In the genomic region with DNA sequence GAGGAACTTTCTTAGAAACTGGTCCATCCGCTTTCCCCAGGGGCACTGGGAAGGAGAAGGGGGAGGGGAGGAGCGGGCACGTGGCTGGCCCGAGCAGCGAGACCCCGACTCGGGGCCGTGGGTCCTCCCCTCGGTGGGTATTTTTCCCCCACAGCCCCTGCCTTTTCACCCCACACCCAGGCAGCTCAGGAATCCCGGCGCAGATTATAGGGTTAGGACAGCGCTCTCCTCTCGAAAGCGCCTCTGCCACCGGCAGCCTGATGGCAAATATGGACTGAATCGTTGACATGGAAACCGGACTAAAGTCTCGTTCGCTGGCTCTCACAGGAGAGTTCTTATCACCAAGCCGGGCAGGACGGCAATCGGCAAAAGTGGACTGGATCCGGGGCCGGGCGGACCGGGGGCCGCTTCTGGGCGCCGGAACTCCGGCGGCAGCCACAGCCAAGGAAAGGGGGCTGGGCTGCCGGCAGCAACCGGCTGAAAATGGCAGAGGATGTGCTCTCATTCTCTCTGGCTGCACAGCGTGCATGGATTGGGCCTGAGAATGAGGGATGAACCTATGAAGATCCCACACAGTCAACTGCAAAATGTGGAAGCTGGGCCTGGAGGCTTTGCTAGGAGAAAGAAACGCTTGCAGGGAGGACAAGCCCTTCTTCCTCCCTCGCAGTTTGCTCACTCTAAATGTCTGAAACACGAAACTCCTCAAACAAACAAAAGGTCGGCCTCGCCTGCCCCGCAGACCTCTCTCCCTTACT, we compare ENCODE assay signal across 8 mouse cellular contexts. TPM values are rescaled to one million over a fixed set of nuclear protein-coding genes. Genes with fewer than 3 reads are reported as not detected.
DNase-seq lines count a peak whose midpoint lies in the region; ATAC-seq and TF ChIP-seq lines count a peak whose summit lies in the region.

Arid1a (minus strand) TSS at position 256 of the 755 bp plus-strand sequence.

- no peaks in the 10 kb centered on the region for H3K9me3 ChIP-seq in MEL (replicated peaks; ENCODE audit: insufficient read depth, low read length)
- no peaks in the 10 kb centered on the region for H3K9me3 ChIP-seq in forebrain, postnatal 0 days (ENCODE audit: low read length)
- no peaks in the 10 kb centered on the region for H3K9me3 ChIP-seq in lung, embryonic 15.5 days

- peak within 1 kb of the TSS; percentile 99 for H3K27ac ChIP-seq in MEL (ENCODE audit: control insufficient read depth, low read depth, low read length)
- peak within 1 kb of the TSS; percentile 94 for H3K27ac ChIP-seq in cerebellum, adult 2 months (ENCODE audit: insufficient read depth, low read length)
- peak within 1 kb of the TSS; percentile 98 for H3K27ac ChIP-seq in forebrain, postnatal 0 days (ENCODE audit: low read depth, low read length)
- peak within 1 kb of the TSS; percentile 100 for H3K27ac ChIP-seq in lung, embryonic 15.5 days

- peaks cover 44% of the 10 kb centered on the region for H3K79me2 ChIP-seq in MEL (ENCODE audit: control insufficient read depth, insufficient read depth, low read length, poor library complexity)

- under 1% methylated on average over 40 of the region's 40 CpGs for WGBS in cerebellum, adult 2 months
- under 1% methylated on average over 40 of the region's 40 CpGs for WGBS in forebrain, postnatal 0 days
- whole genome bisulfite sequencing in lung, embryonic 15.5 days, result under 1% methylated on average over 40 of the region's 40 CpGs

- peaks cover 0 to 3% of the 10 kb centered on the region in 2 experiments; a peak in 2 of 4 replicates for H3K36me3 ChIP-seq in MEL (ENCODE audit: control insufficient read depth in 1 of 2, insufficient read depth in 2 of 2, low read length in 2 of 2)
- H3K36me3 ChIP-seq in forebrain, postnatal 0 days (ENCODE audit: insufficient read depth), result no peaks in the 10 kb centered on the region
- H3K36me3 ChIP-seq in lung, embryonic 15.5 days, result no peaks in the 10 kb centered on the region

- peak within 1 kb of the TSS; percentile 94 for H3K4me2 ChIP-seq in forebrain, postnatal 0 days (ENCODE audit: low read depth)
- peak within 1 kb of the TSS; percentile 93 for H3K4me2 ChIP-seq in lung, embryonic 15.5 days

- H3K4me3 ChIP-seq in MEL (ENCODE audit: control insufficient read depth in 1 of 2, insufficient read depth in 1 of 2, low read depth in 2 of 2, low read length in 2 of 2), result peak within 1 kb of the TSS; percentile 45 to 54
- H3K4me3 ChIP-seq in cerebellum, adult 2 months (replicated peaks; ENCODE audit: insufficient read depth, low read depth, low read length), result peak within 1 kb of the TSS; percentile 69
- H3K4me3 ChIP-seq in forebrain, postnatal 0 days (ENCODE audit: low read depth, low read length), result peak within 1 kb of the TSS; percentile 51
- peak within 1 kb of the TSS; percentile 63 for H3K4me3 ChIP-seq in lung, embryonic 15.5 days

- peaks cover 0 to 11% of the 10 kb centered on the region in 2 experiments; a peak in 2 of 4 replicates for H3K4me1 ChIP-seq in MEL (ENCODE audit: control insufficient read depth in 1 of 2, insufficient read depth in 2 of 2, low read length in 2 of 2)
- peaks cover 7% of the 10 kb centered on the region for H3K4me1 ChIP-seq in cerebellum, adult 2 months (ENCODE audit: control insufficient read depth, insufficient read depth, low read length)
- H3K4me1 ChIP-seq in forebrain, postnatal 0 days (ENCODE audit: insufficient read depth), result peaks cover 16% of the 10 kb centered on the region
- peaks cover 18% of the 10 kb centered on the region for H3K4me1 ChIP-seq in lung, embryonic 15.5 days

- H3K9ac ChIP-seq in MEL (ENCODE audit: control insufficient read depth, low read depth, low read length, poor library complexity, severe bottlenecking), result peak within 1 kb of the TSS; percentile 91
- peak within 1 kb of the TSS; percentile 59 for H3K9ac ChIP-seq in forebrain, postnatal 0 days
- H3K9ac ChIP-seq in lung, embryonic 15.5 days, result peak within 1 kb of the TSS; percentile 100

- peak; percentile 96 for DNase-seq in MEL (ENCODE audit: low read depth, low spot score)
- peak; percentile 94 to 95 for DNase-seq in cerebellum, adult 2 months
- peak; percentile 95 for DNase-seq in forebrain, postnatal 0 days
- peak; percentile 97 for DNase-seq in heart, postnatal 4 days
- DNase-seq in layer of hippocampus, adult 8-10 months (ENCODE audit: low spot score in 2 of 2), result peak; percentile 93 to 94
- DNase-seq in ovary, adult 18-20 months (ENCODE audit: low spot score), result peak; percentile 91
- DNase-seq in thymus, postnatal 0 days (ENCODE audit: low spot score), result peak; percentile 94

- no peak for TF ChIP-seq EP300 in MEL (IDR thresholded peaks at IDR 0.05; ENCODE audit: low read depth in 1 of 2, low read length in 2 of 2)

- H3K27me3 ChIP-seq in MEL (ENCODE audit: control insufficient read depth in 1 of 2, insufficient read depth in 2 of 2, low read length in 2 of 2), result no peaks in the 10 kb centered on the region
- H3K27me3 ChIP-seq in cerebellum, adult 2 months (ENCODE audit: control insufficient read depth, insufficient read depth, low read length), result no peaks in the 10 kb centered on the region
- H3K27me3 ChIP-seq in forebrain, postnatal 0 days (ENCODE audit: insufficient read depth, low read length), result no peaks in the 10 kb centered on the region
- no peaks in the 10 kb centered on the region for H3K27me3 ChIP-seq in lung, embryonic 15.5 days

- no peak for TF ChIP-seq RAD21 in MEL (IDR thresholded peaks at IDR 0.05; ENCODE audit: low read depth, low read length)

- peak; percentile 84 to 89 for TF ChIP-seq POLR2A in MEL (IDR thresholded peaks at IDR 0.05; ENCODE audit: control insufficient read depth in 1 of 2, insufficient read depth in 1 of 2, low read depth in 1 of 2, low read length in 2 of 2, poor library complexity in 1 of 2)
- TF ChIP-seq POLR2A in cerebellum, adult 2 months (IDR thresholded peaks at IDR 0.05; ENCODE audit: borderline replicate concordance, insufficient read depth, low read length), result peak; percentile 48; the same call in 1 of the 2 replicates

- peak; percentile 66 for ATAC-seq in forebrain, postnatal 0 days
- peak; percentile 68 for ATAC-seq in lung, embryonic 15.5 days (ENCODE audit: borderline replicate concordance, extremely low read depth, low FRiP score, low TSS enrichment)

- TF ChIP-seq CTCF in MEL (IDR thresholded peaks at IDR 0.05 in 2 of 3, conservative IDR thresholded peaks at IDR 0.05 in 1 of 3; ENCODE audit: control insufficient read depth in 1 of 3, insufficient read depth in 1 of 3, low read depth in 2 of 3, low read length in 3 of 3, poor library complexity in 1 of 3, severe bottlenecking in 1 of 3), result no peak
- no peak for TF ChIP-seq CTCF in cerebellum, adult 2 months (IDR thresholded peaks at IDR 0.05; ENCODE audit: borderline replicate concordance, insufficient read depth, low read depth, low read length)
- TF ChIP-seq CTCF in forebrain, postnatal 0 days (IDR thresholded peaks at IDR 0.05; ENCODE audit: low read depth), result no peak

TF ChIP-seq in MEL, 35 proteins besides CTCF, POLR2A, EP300 and RAD21:
- TF ChIP-seq TBP (IDR thresholded peaks at IDR 0.05; ENCODE audit: low read depth, low read length) (peak; percentile 95), GATA1 (IDR thresholded peaks at IDR 0.05; ENCODE audit: low read depth, low read length) (peak; percentile 90), JUND (IDR thresholded peaks at IDR 0.05; ENCODE audit: low read depth, low read length) (no peak), SIN3A (IDR thresholded peaks at IDR 0.05; ENCODE audit: low read length) (no peak), UBTF (IDR thresholded peaks at IDR 0.05; ENCODE audit: borderline replicate concordance, insufficient read depth, low read depth, low read length) (peak; percentile 5; the same call in 1 of the 2 replicates)

RNA-seq across cellular contexts. Expression of gene Arid1a, which starts in this region (rescaled TPM):
- total RNA-seq in MEL (2012; rRNA removed), result 18.1 and 22.7 TPM in 2 replicates
- 10 to 100 TPM; 70.6 to 83.3 TPM for polyA plus RNA-seq in MEL (2012; ENCODE audit: insufficient read depth in 1 of 2, insufficient read length in 2 of 2, low read depth in 1 of 2, low replicate concordance in 2 of 2, missing spikeins in 1 of 2)
- polyA plus RNA-seq in cerebellum, adult 2 months (2012; rRNA removed), result 49.4 and 52.2 TPM in 2 replicates
- total RNA-seq in forebrain, postnatal 0 days (2014; rRNA removed), result 36.2 and 51.0 TPM in 2 replicates
- 12.7 and 19.3 TPM in 2 replicates for polyA plus RNA-seq in forebrain, postnatal 0 days (2015; fragmentation: Nextera tagmentation; extraction: Ambion mirVana)
- 10 to 100 TPM; 74.6 to 77.3 TPM for total RNA-seq in heart, postnatal 4 days (2021)
- total RNA-seq in layer of hippocampus, adult 8-10 months (2022), result 10 to 100 TPM; 81.3 to 88.3 (median 83.1) TPM
- 26.9 and 29.4 TPM in 2 replicates for polyA plus RNA-seq in lung, embryonic 15.5 days (2015; fragmentation: Nextera tagmentation; extraction: Ambion mirVana)
- 25.3 and 36.5 TPM in 2 replicates for polyA plus RNA-seq in thymus, postnatal 0 days (2015; fragmentation: Nextera tagmentation; extraction: Ambion mirVana)

Comparison
In these comparisons a context has a peak if more than half of its experiments do, and no peak if none do; other contexts are left out.
1. Peak in every context shown above with its lines: DNase-seq, ATAC-seq, H3K4me3 ChIP-seq and H3K27ac ChIP-seq.